Mouse (Mus musculus) bone marrow macrophage, adult 2 months (primary cell): ENCODE results near the gene Abca6.

Experiments used
- CTCF ChIP-seq: IDR thresholded peaks from 2 replicates; pipeline ENCODE4 v1.5.1; 2012; ENCODE audit warnings: low read depth, mild to moderate bottlenecking, low read length, moderate library complexity
- POLR2A ChIP-seq: IDR thresholded peaks from 2 replicates; pipeline ENCODE4 v1.6.1; 2012; ENCODE audit warnings: mild to moderate bottlenecking, low read depth, low read length, borderline replicate concordance

- TF ChIP-seq CTCF (no peak), POLR2A (no peak)
Observed at GRCm38 (mm10) chr11:110157059-110157458, 94.5 kb downstream of the Abca6 start.
